Mouse (Mus musculus): Measurements from ENCODE around the gene Fpr-rs3.

The Fpr-rs3 gene

GRCm38 (mm10) chr17:20624777-20625176, at the start of gene Fpr-rs3:
TSS of gene Fpr-rs3 (minus strand) at chr17:20624877.
- DNase-seq (ENCODE audit: inconsistent ontology term): no peak

- no peak for DNase-seq (ENCODE audit: inconsistent ontology term)
Measured at GRCm38 (mm10) chr17:20596323-20596722, 28.4 kb downstream of the Fpr-rs3 start, which contains the start of gene Vmn2r110. TSS of gene Vmn2r110 (minus strand) at chr17:20596423.

Measured in Muller cell, postnatal 12 days (primary cell).